In the genomic region with DNA sequence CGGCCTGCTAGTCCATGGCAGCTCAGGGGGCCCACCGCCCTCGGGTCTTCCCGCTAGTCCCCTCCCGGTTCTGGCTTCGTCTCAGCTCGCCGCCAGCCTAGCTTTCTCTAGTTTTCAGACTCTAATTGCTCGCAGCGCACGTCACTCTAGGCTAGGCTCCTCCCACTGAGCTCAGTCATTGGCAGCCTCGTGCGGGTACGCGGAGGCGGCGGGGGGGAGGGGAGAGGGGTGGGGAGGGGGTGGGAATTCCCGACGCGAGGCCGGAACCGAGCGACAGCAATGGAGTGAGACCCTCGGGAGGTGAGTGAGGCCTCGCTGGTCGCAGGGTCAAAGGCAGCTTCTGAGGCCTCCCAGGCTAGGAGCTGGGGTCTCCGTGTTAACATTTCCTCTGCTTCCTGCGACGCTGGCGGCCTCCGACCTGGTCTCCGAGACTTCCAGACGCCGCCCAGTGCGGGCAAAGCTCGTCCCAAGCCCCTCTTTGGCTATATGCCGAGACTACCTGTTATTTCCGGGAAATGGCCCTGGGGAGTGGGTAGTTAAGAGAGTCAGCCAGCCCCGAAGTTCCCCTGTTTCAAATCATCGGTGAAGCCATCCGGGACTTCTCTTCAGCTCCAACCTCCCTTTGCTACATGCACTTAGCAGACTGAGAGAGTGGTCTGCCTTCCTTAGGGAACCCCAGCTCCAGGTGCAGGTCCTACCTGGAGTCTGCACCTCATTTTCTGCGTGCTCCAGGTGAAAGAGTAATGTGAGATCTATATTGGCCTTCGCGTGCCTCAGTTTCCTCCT, we compare ENCODE assay signal across 8 mouse cellular contexts. TPM values are rescaled to one million over a fixed set of nuclear protein-coding genes. Genes with fewer than 3 reads are reported as not detected.
DNase-seq lines count a peak whose midpoint lies in the region; ATAC-seq and TF ChIP-seq lines count a peak whose summit lies in the region.

A gene (plus strand): TSS at position 213 of the 786 bp plus-strand sequence.

- no peaks in the 10 kb centered on the region for H3K27me3 ChIP-seq in heart, embryonic 11.5 days (ENCODE audit: control insufficient read depth, insufficient read depth, low read length)
- H3K27me3 ChIP-seq in kidney, embryonic 16.5 days (ENCODE audit: insufficient read depth, low read length) = no peaks in the 10 kb centered on the region
- no peaks in the 10 kb centered on the region for H3K27me3 ChIP-seq in liver, adult 2 months (ENCODE audit: control insufficient read depth, insufficient read depth, low read length)
- no peaks in the 10 kb centered on the region for H3K27me3 ChIP-seq in stomach, embryonic 14.5 days (ENCODE audit: control insufficient read depth, insufficient read depth, low read length)

- H3K4me2 ChIP-seq in heart, embryonic 11.5 days = peak within 1 kb of the TSS; percentile 93
- peak within 1 kb of the TSS; percentile 96 for H3K4me2 ChIP-seq in kidney, embryonic 16.5 days (replicated peaks; ENCODE audit: low read depth, low read length)
- peak within 1 kb of the TSS; percentile 84 for H3K4me2 ChIP-seq in stomach, embryonic 14.5 days (replicated peaks; ENCODE audit: low read depth, low read length)

- ATAC-seq in erythroblast, adult 5-6 weeks (replicated peaks; ENCODE audit: low FRiP score, poor library complexity, severe bottlenecking) = peak; percentile 93
- ATAC-seq in heart, embryonic 11.5 days (replicated peaks; ENCODE audit: insufficient number of reproducible peaks, low FRiP score, low TSS enrichment) = peak; percentile 91
- ATAC-seq in kidney, embryonic 16.5 days (ENCODE audit: low FRiP score, low TSS enrichment) = peak; percentile 96
- peak; percentile 93 for ATAC-seq in stomach, embryonic 14.5 days (ENCODE audit: insufficient number of reproducible peaks, insufficient read depth, low FRiP score, low read depth)

- peaks cover 2% of the 10 kb centered on the region; the same call in 1 of the 2 replicates for H3K36me3 ChIP-seq in heart, embryonic 11.5 days (ENCODE audit: control insufficient read depth, insufficient read depth, low read length)
- H3K36me3 ChIP-seq in kidney, embryonic 16.5 days (ENCODE audit: insufficient read depth, low read length) = peaks cover 20% of the 10 kb centered on the region
- H3K36me3 ChIP-seq in liver, adult 2 months (ENCODE audit: control insufficient read depth, insufficient read depth, low read length) = peaks cover 9% of the 10 kb centered on the region; the same call in 1 of the 2 replicates
- peaks cover 15% of the 10 kb centered on the region; the same call in 1 of the 2 replicates for H3K36me3 ChIP-seq in stomach, embryonic 14.5 days (ENCODE audit: control insufficient read depth, insufficient read depth, low read length)

- H3K9me3 ChIP-seq in heart, embryonic 11.5 days (replicated peaks; ENCODE audit: control insufficient read depth, low read length) = no peaks in the 10 kb centered on the region
- H3K9me3 ChIP-seq in kidney, embryonic 16.5 days (ENCODE audit: low read length) = no peaks in the 10 kb centered on the region
- no peaks in the 10 kb centered on the region for H3K9me3 ChIP-seq in stomach, embryonic 14.5 days (ENCODE audit: control insufficient read depth, low read depth, low read length)

- DNase-seq in B cell, adult 2 months = peak; percentile 85
- DNase-seq in brain, adult 2 months (ENCODE audit: low read depth, low spot score) = peak; percentile 98
- DNase-seq in liver, adult 2 months (ENCODE audit: extremely low read depth, low read depth, low spot score) = peak; percentile 86
- peak; percentile 92 for DNase-seq in naive thymus-derived CD4-positive, alpha-beta T cell, adult 2 months (ENCODE audit: low read depth)

- TF ChIP-seq POLR2A in liver, adult 2 months (IDR thresholded peaks at IDR 0.05; ENCODE audit: extremely low read depth, insufficient read depth, low read length) = peak; percentile 76

- peak within 1 kb of the TSS; percentile 95 for H3K27ac ChIP-seq in heart, embryonic 11.5 days (ENCODE audit: low read depth, low read length)
- H3K27ac ChIP-seq in kidney, embryonic 16.5 days (ENCODE audit: low read length) = peak within 1 kb of the TSS; percentile 97
- peak within 1 kb of the TSS; percentile 93 for H3K27ac ChIP-seq in liver, adult 2 months (replicated peaks; ENCODE audit: insufficient read depth, low read depth, low read length)
- peak within 1 kb of the TSS; percentile 97 for H3K27ac ChIP-seq in stomach, embryonic 14.5 days (ENCODE audit: low read length)

- TF ChIP-seq CTCF in liver, adult 2 months (IDR thresholded peaks at IDR 0.05; ENCODE audit: low read depth, low read length) = no peak

- WGBS in heart, embryonic 11.5 days (ENCODE audit: insufficient replicate concordance) = under 1% methylated on average over 44 of the region's 44 CpGs
- under 1% methylated on average over 36 of the region's 44 CpGs for WGBS in kidney, embryonic 16.5 days
- WGBS in liver, adult 2 months = 1% methylated on average over 44 of the region's 44 CpGs
- under 1% methylated on average over 44 of the region's 44 CpGs for WGBS in stomach, embryonic 14.5 days

- H3K79me2 ChIP-seq in liver, adult 2 months (ENCODE audit: control insufficient read depth, insufficient read depth, low read length) = peaks cover 6% of the 10 kb centered on the region; the same call in 1 of the 2 replicates

- H3K4me3 ChIP-seq in heart, embryonic 11.5 days (ENCODE audit: low read depth, low read length) = peak within 1 kb of the TSS; percentile 81
- H3K4me3 ChIP-seq in kidney, embryonic 16.5 days (ENCODE audit: low read length) = peak within 1 kb of the TSS; percentile 90
- H3K4me3 ChIP-seq in liver, adult 2 months (ENCODE audit: insufficient read depth, low read depth, low read length) = peak within 1 kb of the TSS; percentile 72
- H3K4me3 ChIP-seq in stomach, embryonic 14.5 days (ENCODE audit: low read depth, low read length) = peak within 1 kb of the TSS; percentile 71

- H3K4me1 ChIP-seq in heart, embryonic 11.5 days (ENCODE audit: control insufficient read depth, insufficient read depth, low read length) = peaks cover 6% of the 10 kb centered on the region
- peaks cover 26% of the 10 kb centered on the region for H3K4me1 ChIP-seq in kidney, embryonic 16.5 days (ENCODE audit: insufficient read depth, low read length)
- H3K4me1 ChIP-seq in liver, adult 2 months (ENCODE audit: control insufficient read depth, insufficient read depth, low read length) = peaks cover 2% of the 10 kb centered on the region; the same call in 1 of the 2 replicates
- H3K4me1 ChIP-seq in stomach, embryonic 14.5 days (ENCODE audit: control insufficient read depth, insufficient read depth, low read length) = peaks cover 17% of the 10 kb centered on the region; the same call in 1 of the 2 replicates

- H3K9ac ChIP-seq in heart, embryonic 11.5 days (ENCODE audit: low read depth, low read length) = peak within 1 kb of the TSS; percentile 89
- peak within 1 kb of the TSS; percentile 82 for H3K9ac ChIP-seq in kidney, embryonic 16.5 days (replicated peaks; ENCODE audit: low read length)
- H3K9ac ChIP-seq in liver, adult 2 months (ENCODE audit: low read depth, low read length) = peak within 1 kb of the TSS; percentile 79
- H3K9ac ChIP-seq in stomach, embryonic 14.5 days (replicated peaks; ENCODE audit: low read depth, low read length) = peak within 1 kb of the TSS; percentile 67

RNA-seq across cellular contexts. Expression of the gene that starts here (rescaled TPM):
- total RNA-seq in erythroblast, adult 5-6 weeks (2015; ENCODE audit: low replicate concordance) = 2.5 and 10.6 TPM in 2 replicates
- 8.7 and 9.5 TPM in 2 replicates for total RNA-seq in erythroblast, adult 5-6 weeks (2017; ENCODE audit: low replicate concordance)
- 74.0 and 80.8 TPM in 2 replicates for polyA plus RNA-seq in heart, embryonic 11.5 days (2014; fragmentation: Nextera tagmentation; extraction: Ambion mirVana)
- polyA plus RNA-seq in kidney, embryonic 16.5 days (2015; fragmentation: Nextera tagmentation; extraction: Ambion mirVana) = 108 and 114 TPM in 2 replicates
- 59.3 and 64.3 TPM in 2 replicates for total RNA-seq in liver, adult 2 months (2014; rRNA removed)
- polyA plus RNA-seq in liver, adult 2 months (2012; rRNA removed) = 67.7 and 68.0 TPM in 2 replicates
- 114 and 119 TPM in 2 replicates for polyA plus RNA-seq in stomach, embryonic 14.5 days (2014; fragmentation: Nextera tagmentation; extraction: Ambion mirVana)

Comparison
In these comparisons a context has a peak if more than half of its experiments do, and no peak if none do; other contexts are left out.
1. Peak in every context shown above with its lines: DNase-seq, ATAC-seq, H3K4me3 ChIP-seq and H3K27ac ChIP-seq.